In the genomic region with DNA sequence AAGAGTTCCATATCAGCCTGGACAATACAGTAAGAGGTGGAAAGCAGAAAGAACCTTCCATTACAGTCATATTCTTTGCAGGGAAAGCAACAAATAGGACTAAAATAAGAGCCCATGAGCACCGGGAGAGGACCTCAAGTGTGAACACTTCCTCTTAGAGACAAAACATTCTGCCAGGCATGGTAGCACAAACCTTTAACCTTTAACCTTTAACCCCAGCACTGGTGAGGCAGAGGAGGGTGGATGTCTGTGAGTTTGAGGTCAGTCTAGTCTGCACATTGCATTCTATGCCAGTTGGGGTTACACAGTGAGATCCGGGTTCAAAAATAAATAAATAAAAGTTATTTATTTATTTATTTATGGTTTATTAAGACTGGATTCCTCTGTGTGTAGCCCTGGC, we compare ENCODE assay signal across 26 mouse cellular contexts. TPM values are rescaled to one million over a fixed set of nuclear protein-coding genes. Genes with fewer than 3 reads are reported as not detected.
"Had no signal": no experiment of that assay in that cellular context is flagged by ENCODE, and none has a peak within 500 bp of the region (broad histone marks: within the 10 kb centered on the region; RNA-seq: fewer than 3 reads in every experiment).

No protein-coding gene starts in this region.

- H3K9ac ChIP-seq: forebrain, postnatal 0 days; heart, embryonic 13.5 days; heart, embryonic 15.5 days; hindbrain, embryonic 13.5 days; hindbrain, embryonic 15.5 days; kidney, embryonic 15.5 days; limb, embryonic 13.5 days; limb, embryonic 15.5 days; liver, embryonic 14.5 days had no signal

- H3K9me3 ChIP-seq: heart, embryonic 13.5 days; heart, embryonic 15.5 days; hindbrain, embryonic 13.5 days; hindbrain, embryonic 15.5 days; kidney, embryonic 15.5 days; limb, embryonic 13.5 days; limb, embryonic 15.5 days had no signal

- H3K4me2 ChIP-seq: heart, embryonic 11.5 days; heart, embryonic 13.5 days; heart, embryonic 15.5 days; hindbrain, embryonic 13.5 days; hindbrain, embryonic 15.5 days; kidney, embryonic 15.5 days; limb, embryonic 13.5 days; limb, embryonic 15.5 days had no signal

- ATAC-seq: forebrain, postnatal 0 days; hindbrain, postnatal 0 days; intestine, embryonic 16.5 days had no signal

- H3K27ac ChIP-seq: heart, adult 2 months; heart, embryonic 13.5 days; heart, embryonic 15.5 days; hindbrain, embryonic 13.5 days; hindbrain, embryonic 15.5 days; hindbrain, postnatal 0 days; kidney, embryonic 15.5 days; limb, embryonic 13.5 days; limb, embryonic 15.5 days; liver, embryonic 14.5 days had no signal

- DNase-seq: forebrain, postnatal 0 days; gastrocnemius, postnatal 14 days; gastrocnemius, postnatal 36 days; heart, adult 11 months; heart, adult 2 months; heart, postnatal 14 days; heart, postnatal 36 days; kidney, adult 18-20 months; kidney, postnatal 10 days; layer of hippocampus, adult 9-11 months; layer of hippocampus, postnatal 36 days; left cerebral cortex, postnatal 4 days had no signal

- H3K4me3 ChIP-seq: heart, adult 2 months; heart, embryonic 13.5 days; heart, embryonic 15.5 days; hindbrain, embryonic 13.5 days; hindbrain, embryonic 15.5 days; kidney, embryonic 15.5 days; limb, embryonic 13.5 days; limb, embryonic 15.5 days had no signal

- H3K27me3 ChIP-seq: heart, embryonic 13.5 days; heart, embryonic 15.5 days; hindbrain, embryonic 13.5 days; hindbrain, embryonic 15.5 days; kidney, embryonic 15.5 days; limb, embryonic 13.5 days; limb, embryonic 15.5 days had no signal

RNA-seq across cellular contexts. Expression of gene Sftpb, which starts 36.1 kb away (rescaled TPM):
- polyA plus RNA-seq: hindbrain, embryonic 11.5 days; kidney, embryonic 15.5 days; limb, embryonic 11.5 days; limb, embryonic 13.5 days; limb, embryonic 15.5 days; liver, embryonic 14.5 days; liver, embryonic 16.5 days had no signal
